Mouse (Mus musculus) ovary, postnatal 10 days (tissue): ENCODE measurements at regions not wholly inside any gene's neighbourhood (a gene's known extent, or its start where the extent isn't known, plus 50 kb on each side); places are given as distances from the start of the nearest gene placed in this dataset.

Experiments used
- DNase-seq: peaks from one replicate; pipeline ENCODE4 v3.0.0; 2022; ENCODE audit warnings: low spot score

GRCm38 (mm10) chr1:41551271-41551670 is 745.9 kb downstream of the Tmem182 start:
- no peak for DNase-seq

- DNase-seq: no peak
Measured at GRCm38 (mm10) chr1:41555607-41556006, 750.2 kb downstream of the Tmem182 start.

GRCm38 (mm10) chr1:41559101-41559665 is 753.8 kb downstream of the Tmem182 start:
- DNase-seq: no peak

- DNase-seq: no peak
Measured at GRCm38 (mm10) chr1:41559991-41560390, 754.6 kb downstream of the Tmem182 start.

- no peak for DNase-seq
Measured at GRCm38 (mm10) chr1:41603471-41603870, 798.1 kb downstream of the Tmem182 start.

- DNase-seq: no peak
Measured at GRCm38 (mm10) chr1:41604996-41605747, 799.8 kb downstream of the Tmem182 start.

- DNase-seq: no peak
Measured at GRCm38 (mm10) chr1:41605748-41606131, 800.3 kb downstream of the Tmem182 start.

GRCm38 (mm10) chr1:41610783-41611182 is 805.4 kb downstream of the Tmem182 start:
- no peak for DNase-seq

GRCm38 (mm10) chr1:41651804-41652203 is 846.4 kb downstream of the Tmem182 start:
- no peak for DNase-seq

GRCm38 (mm10) chr1:41652210-41652609 is 846.8 kb downstream of the Tmem182 start:
- no peak for DNase-seq

- DNase-seq: peak; percentile 17
Measured at GRCm38 (mm10) chr1:41652646-41653427, 847.4 kb downstream of the Tmem182 start.

GRCm38 (mm10) chr1:41674086-41674485 is 868.7 kb downstream of the Tmem182 start:
- DNase-seq: no peak

GRCm38 (mm10) chr1:41675345-41675744 is 869.9 kb downstream of the Tmem182 start:
- no peak for DNase-seq

GRCm38 (mm10) chr1:41705692-41706091 is 900.3 kb downstream of the Tmem182 start:
- no peak for DNase-seq

- DNase-seq: no peak
Measured at GRCm38 (mm10) chr1:41742644-41743331, 937.4 kb downstream of the Tmem182 start.

GRCm38 (mm10) chr1:41743332-41743710 is 937.9 kb downstream of the Tmem182 start:
- no peak for DNase-seq

- no peak for DNase-seq
Measured at GRCm38 (mm10) chr1:41744531-41744930, 939.1 kb downstream of the Tmem182 start.

- DNase-seq: no peak
Measured at GRCm38 (mm10) chr1:41759366-41759765, 936.2 kb upstream of the Pou3f3 start.
